Mouse (Mus musculus) forebrain, embryonic 11.5 days (tissue): ENCODE measurements around the gene Cdh23. TPM values are rescaled to one million over a fixed set of nuclear protein-coding genes. Genes with fewer than 3 reads are reported as not detected.
A peak's percentile ranks its signal among the peaks of the same experiment; 100 is the strongest.

Source experiments
- ATAC-seq: fragments of 200-750 bp; cut with Nextera tagmentation; replicated peaks from 2 replicates; pipeline ENCODE4 v1.8.0; 2017; ENCODE audit warnings: moderate TSS enrichment; ENCODE audit not compliant: low FRiP score
- DNase-seq: peaks from one replicate; pipeline ENCODE4 v3.0.0-alpha.2; 2017; ENCODE audit warnings: low spot score
- H3K27ac ChIP-seq: fragments of 300-500 bp; sonication (generic); 2 replicates; pipeline ENCODE4 v1.5.1; 2014; ENCODE audit warnings: low read depth, low read length
- H3K27me3 ChIP-seq: fragments of 300-500 bp; sonication (generic); 2 replicates; pipeline ENCODE4 v1.6.1; 2014; ENCODE audit warnings: mild to moderate bottlenecking, low read length, mixed read lengths; ENCODE audit not compliant: control insufficient read depth, insufficient read depth
- H3K36me3 ChIP-seq: fragments of 300-500 bp; sonication (generic); 2 replicates; pipeline ENCODE4 v1.6.1; 2014; ENCODE audit warnings: mild to moderate bottlenecking, low read length, moderate library complexity, mixed read lengths; ENCODE audit not compliant: control insufficient read depth, insufficient read depth
- H3K4me1 ChIP-seq: fragments of 300-500 bp; sonication (generic); replicated peaks from 2 replicates; pipeline ENCODE4 v1.6.1; 2014; ENCODE audit warnings: low read length, mixed read lengths; ENCODE audit not compliant: control insufficient read depth, insufficient read depth
- H3K4me2 ChIP-seq: fragments of 300-500 bp; sonication (generic); 2 replicates; pipeline ENCODE4 v1.6.1; 2014; ENCODE audit warnings: low read depth, mild to moderate bottlenecking, low read length, moderate library complexity, mixed read lengths; ENCODE audit not compliant: severe bottlenecking
- H3K4me3 ChIP-seq: fragments of 300-500 bp; sonication (generic); 2 replicates; pipeline ENCODE4 v1.5.1; 2014; ENCODE audit warnings: low read depth, low read length
- H3K9ac ChIP-seq: fragments of 300-500 bp; sonication (generic); 2 replicates; pipeline ENCODE4 v1.6.1; 2014; ENCODE audit warnings: low read length
- H3K9me3 ChIP-seq: fragments of 300-500 bp; sonication (generic); 2 replicates; pipeline ENCODE4 v1.6.1; 2016; ENCODE audit warnings: low read length, mixed read lengths; ENCODE audit not compliant: control insufficient read depth
- WGBS: fragments of 180-500 bp; shearing (Covaris S2); extraction: QIAGEN DNeasy Blood & Tissue Kit; methylation state at CpG from one replicate; pipeline ENCODE4 v1.1.7; 2014; 5-methylcytosine and 5-hydroxymethylcytosine counted together
- polyA plus RNA-seq: library from polyadenylated mRNA; unstranded; fragments of >200 nt; fragmentation: Nextera tagmentation; extraction: Ambion mirVana; gene quantifications from 2 replicates; pipeline ENCODE4 v1.2.1, GENCODE M21; 2014

The Cdh23 gene
- polyA plus RNA-seq, 1 experiment from 2014 or later: 0.36 TPM

DNA sequence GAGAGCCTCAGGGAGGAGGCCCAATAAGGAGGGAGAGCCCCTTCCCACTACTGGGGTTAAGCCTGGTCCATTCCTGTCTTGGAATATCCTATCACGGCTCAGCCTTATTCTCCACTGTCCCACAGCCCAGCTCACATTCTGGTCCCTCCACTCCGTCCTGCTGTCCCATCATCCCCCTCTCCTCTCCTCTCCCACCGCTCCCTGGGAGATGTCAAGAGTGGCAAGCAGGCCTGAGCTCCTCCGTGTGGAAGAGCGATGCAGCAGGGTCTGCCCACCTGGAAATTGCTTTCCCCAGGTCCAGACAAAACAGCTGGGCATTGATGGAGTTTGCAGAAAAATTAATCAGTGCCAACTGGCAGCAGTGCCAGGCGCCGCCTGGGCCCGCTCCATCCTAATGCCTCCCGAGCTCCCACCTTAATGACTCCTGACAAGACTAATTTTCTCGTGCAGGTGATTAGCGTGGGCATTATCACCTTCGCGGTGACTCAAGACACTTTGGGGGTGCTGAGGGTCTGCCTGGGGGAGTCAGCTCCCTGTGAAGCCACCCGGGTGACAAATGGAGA, 52.1 kb downstream of the Cdh23 start:
- no peaks in the 10 kb centered on the region for H3K4me1 ChIP-seq
- H3K9ac ChIP-seq: no peak overlapping the region
- no peaks in the 10 kb centered on the region for H3K27me3 ChIP-seq
- no peaks in the 10 kb centered on the region for H3K9me3 ChIP-seq
- DNase-seq: no peak
- H3K4me3 ChIP-seq: no peak overlapping the region
- H3K27ac ChIP-seq: no peak overlapping the region
- WGBS: 83% methylated on average over 14 of the region's 14 CpGs
- H3K36me3 ChIP-seq: no peaks in the 10 kb centered on the region
- ATAC-seq: no peak
- H3K4me2 ChIP-seq: no peak overlapping the region

GRCm38 (mm10) chr10:60639291-60639690, 57.0 kb downstream of the Cdh23 start:
- DNase-seq: no peak
- Histone ChIP-seq H3K9me3 (no peaks in the 10 kb centered on the region), H3K36me3 (no peaks in the 10 kb centered on the region), H3K4me1 (no peaks in the 10 kb centered on the region; the same call in 1 of the 2 replicates), H3K4me3 (no peak overlapping the region), H3K4me2 (no peak overlapping the region), H3K27me3 (no peaks in the 10 kb centered on the region), H3K27ac (no peak overlapping the region), H3K9ac (no peak overlapping the region)
- 79% methylated on average over 9 of the region's 9 CpGs for WGBS
- no peak for ATAC-seq

DNA sequence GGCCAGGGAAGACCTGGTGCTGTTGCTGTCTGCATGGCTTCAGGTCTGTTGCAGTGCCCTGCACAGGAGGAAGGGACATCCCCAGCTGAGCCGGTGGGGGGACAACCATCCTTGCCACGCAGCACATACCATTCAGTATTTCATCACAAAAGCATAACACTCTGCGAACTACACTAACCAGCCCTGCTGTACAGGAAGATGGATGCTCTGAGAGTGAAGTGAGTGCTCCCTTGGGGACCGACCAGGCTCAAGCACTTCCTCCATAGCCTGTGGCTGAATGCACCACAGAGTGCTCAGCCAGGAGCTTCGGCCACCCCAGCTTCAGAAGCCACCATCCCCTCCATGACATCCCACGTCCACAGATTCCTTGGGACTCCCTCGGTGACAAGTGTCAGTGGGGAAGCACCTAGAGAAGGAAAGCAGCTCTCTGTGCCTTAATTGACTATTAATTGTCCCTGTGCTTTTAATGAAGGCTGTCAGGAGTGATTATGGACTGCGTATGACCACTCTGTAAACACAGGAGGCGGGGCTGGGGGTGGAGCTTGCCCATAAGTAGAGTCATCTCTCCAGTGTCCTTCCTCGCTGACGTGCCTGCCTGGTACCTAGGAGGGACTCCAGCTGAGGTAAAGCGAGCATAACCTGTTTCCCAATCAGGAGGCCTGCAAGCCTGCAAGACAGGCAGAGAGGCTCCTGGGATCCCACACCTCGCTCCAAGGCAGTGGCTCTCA, 60.6 kb downstream of the Cdh23 start:
- Histone ChIP-seq H3K9me3 (no peaks in the 10 kb centered on the region), H3K4me1 (no peaks in the 10 kb centered on the region; the same call in 1 of the 2 replicates), H3K27me3 (no peaks in the 10 kb centered on the region), H3K4me3 (no peak overlapping the region), H3K4me2 (no peak overlapping the region), H3K9ac (no peak overlapping the region), H3K27ac (no peak overlapping the region), H3K36me3 (no peaks in the 10 kb centered on the region)
- ATAC-seq (no peak), DNase-seq (no peak)
- 35% methylated on average over 13 of the region's 13 CpGs for WGBS

DNA sequence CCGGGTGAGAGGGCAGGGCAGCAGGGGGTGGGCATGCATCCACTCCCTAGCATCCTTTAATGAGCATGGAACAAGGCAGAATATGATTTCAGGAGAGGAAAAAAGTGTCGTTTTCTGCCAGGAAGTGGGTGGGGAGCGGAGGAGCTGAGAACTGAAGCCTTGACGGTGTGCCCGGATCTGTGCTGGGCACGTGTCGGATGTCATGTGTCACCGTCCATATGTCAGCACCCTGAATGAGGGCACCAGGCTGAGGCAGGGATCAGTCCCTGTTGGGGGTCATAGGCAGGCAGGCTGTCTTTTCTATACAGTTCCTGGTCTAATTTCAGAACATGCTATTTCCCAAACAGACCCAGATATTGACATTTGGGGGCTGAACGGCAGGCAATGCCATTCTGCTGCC, 61.9 kb downstream of the Cdh23 start:
- Histone ChIP-seq H3K27ac (no peak overlapping the region), H3K27me3 (no peaks in the 10 kb centered on the region), H3K4me3 (no peak overlapping the region), H3K4me1 (no peaks in the 10 kb centered on the region; the same call in 1 of the 2 replicates), H3K36me3 (no peaks in the 10 kb centered on the region), H3K4me2 (no peak overlapping the region), H3K9me3 (peaks cover 6% of the 10 kb centered on the region; the same call in 1 of the 2 replicates), H3K9ac (no peak overlapping the region)
- no peak for DNase-seq
- no peak for ATAC-seq
- 88% methylated on average over 9 of the region's 9 CpGs for WGBS

DNA sequence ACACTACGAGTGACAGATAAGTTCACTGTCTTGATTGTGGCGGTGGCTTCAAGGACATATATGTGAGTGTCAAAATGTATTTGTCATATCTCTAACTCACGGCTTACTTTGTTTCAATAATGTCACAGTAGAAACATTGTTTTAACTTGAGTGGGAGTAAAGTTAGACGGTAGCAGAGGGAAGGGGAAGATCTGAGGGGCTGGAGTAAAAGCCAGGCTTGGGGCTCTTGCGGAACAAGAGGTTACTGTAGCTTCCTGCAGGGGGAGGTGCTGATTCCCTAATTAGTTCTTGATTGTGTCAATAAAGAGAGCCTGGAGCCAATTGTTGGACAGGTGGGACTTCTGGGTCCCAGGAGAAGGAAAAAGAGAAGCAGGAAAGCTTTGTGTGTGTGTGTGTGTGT, 70.2 kb downstream of the Cdh23 start:
- 66% methylated on average over 5 of the region's 5 CpGs for WGBS
- Histone ChIP-seq H3K4me1 (peaks cover 7% of the 10 kb centered on the region), H3K9me3 (peaks cover 12% of the 10 kb centered on the region; the same call in 1 of the 2 replicates), H3K4me2 (no peak overlapping the region), H3K4me3 (no peak overlapping the region), H3K27me3 (no peaks in the 10 kb centered on the region), H3K9ac (no peak overlapping the region), H3K27ac (no peak overlapping the region), H3K36me3 (no peaks in the 10 kb centered on the region)
- no peak for ATAC-seq
- DNase-seq: no peak

DNA sequence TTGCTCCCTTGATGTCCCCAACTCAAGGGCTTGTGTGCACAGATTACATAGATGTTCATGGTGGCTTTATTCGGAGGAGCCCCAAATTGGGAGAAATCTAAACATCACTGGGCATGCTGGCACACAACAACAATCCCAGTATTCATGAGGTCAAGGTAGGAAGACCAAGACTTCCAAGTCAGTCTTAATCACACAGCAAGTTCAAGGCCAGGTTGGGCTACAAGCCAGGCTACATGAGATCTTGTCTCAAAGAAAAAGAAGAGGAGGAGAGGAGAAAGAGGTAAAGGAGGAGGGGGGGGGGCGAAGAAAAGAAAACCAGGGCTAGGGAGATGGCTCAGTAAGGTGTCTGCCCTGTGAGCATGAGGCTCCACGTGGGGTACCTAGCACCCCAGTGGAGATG, 70.8 kb downstream of the Cdh23 start:
- 70% methylated on average over 3 of the region's 3 CpGs for WGBS
- Histone ChIP-seq H3K9ac (no peak overlapping the region), H3K4me3 (no peak overlapping the region), H3K27me3 (no peaks in the 10 kb centered on the region), H3K27ac (no peak overlapping the region), H3K4me1 (peaks cover 7% of the 10 kb centered on the region), H3K4me2 (no peak overlapping the region), H3K36me3 (no peaks in the 10 kb centered on the region), H3K9me3 (peaks cover 12% of the 10 kb centered on the region; the same call in 1 of the 2 replicates)
- DNase-seq (no peak), ATAC-seq (no peak)

GRCm38 (mm10) chr10:60624945-60625344, 71.3 kb downstream of the Cdh23 start:
- no peak for DNase-seq

GRCm38 (mm10) chr10:60624217-60624708, 72.0 kb downstream of the Cdh23 start:
- H3K4me2 ChIP-seq: no peak overlapping the region
- no peak overlapping the region for H3K27ac ChIP-seq
- DNase-seq (peak; percentile 67), ATAC-seq (no peak; the same call in 1 of the 2 replicates)
- peaks cover 4% of the 10 kb centered on the region; the same call in 1 of the 2 replicates for H3K9me3 ChIP-seq
- H3K27me3 ChIP-seq: no peaks in the 10 kb centered on the region
- WGBS: 54% methylated on average over 14 of the region's 14 CpGs
- no peak overlapping the region for H3K9ac ChIP-seq
- no peaks in the 10 kb centered on the region for H3K36me3 ChIP-seq
- H3K4me3 ChIP-seq: no peak overlapping the region
- peaks cover 7% of the 10 kb centered on the region for H3K4me1 ChIP-seq

More at GRCm38 (mm10) chr10:60624945-60625344, 71.3 kb downstream of the Cdh23 start:
- WGBS: 49% methylated on average over 3 of the region's 3 CpGs
- H3K27me3 ChIP-seq: no peaks in the 10 kb centered on the region
- H3K9me3 ChIP-seq: peaks cover 11% of the 10 kb centered on the region; the same call in 1 of the 2 replicates
- no peaks in the 10 kb centered on the region for H3K36me3 ChIP-seq
- no peak overlapping the region for H3K4me2 ChIP-seq
- no peak overlapping the region for H3K9ac ChIP-seq
- no peak overlapping the region for H3K4me3 ChIP-seq
- H3K27ac ChIP-seq: no peak overlapping the region
- peaks cover 7% of the 10 kb centered on the region for H3K4me1 ChIP-seq
- no peak for ATAC-seq
